Mouse (Mus musculus) T-helper 1 cell (primary cell): Measurements from ENCODE around the gene Gm10277.

Experiments
- in situ Hi-C: fragments of 300-600 bp; cut with MboI, MseI; formaldehyde crosslinking; loops from one replicate; pipeline ENCODE4 v1.15.1; 2025; ENCODE audit warnings: high pct_unique_total_duplicates

Gm10277 gene

GRCm38 (mm10) chr11:77800869-77801701 lies 13.5 kb upstream of the Gm10277 start:
- in situ Hi-C loops = no loop called here

- in situ Hi-C loops = no loop called here
Observed at GRCm38 (mm10) chr11:77800491-77800868, 12.9 kb upstream of the Gm10277 start.

GRCm38 (mm10) chr11:77795216-77795615 lies 7.7 kb upstream of the Gm10277 start:
- in situ Hi-C loops = no loop called here

GRCm38 (mm10) chr11:77793238-77793930 lies 5.8 kb upstream of the Gm10277 start:
- in situ Hi-C loops = no loop called here

- in situ Hi-C loops = no loop called here
Observed at GRCm38 (mm10) chr11:77792566-77792909, 5.0 kb upstream of the Gm10277 start.

GRCm38 (mm10) chr11:77791752-77792565 lies 4.4 kb upstream of the Gm10277 start:
- in situ Hi-C loops = no loop called here

GRCm38 (mm10) chr11:77791241-77791727 lies 3.7 kb upstream of the Gm10277 start:
- in situ Hi-C loops = no loop called here

- in situ Hi-C loops = no loop called here
Observed at GRCm38 (mm10) chr11:77790286-77790685, 2.7 kb upstream of the Gm10277 start.

- in situ Hi-C loops = no loop called here
Observed at GRCm38 (mm10) chr11:77789512-77789911, 2.0 kb upstream of the Gm10277 start.

GRCm38 (mm10) chr11:77785768-77786561 lies 1.6 kb downstream of the Gm10277 start:
- in situ Hi-C loops = no loop called here

GRCm38 (mm10) chr11:77785396-77785767 lies 2.2 kb downstream of the Gm10277 start:
- in situ Hi-C loops = no loop called here

GRCm38 (mm10) chr11:77784894-77785293 lies 2.7 kb downstream of the Gm10277 start:
- in situ Hi-C loops = no loop called here

GRCm38 (mm10) chr11:77783747-77784646 lies 3.5 kb downstream of the Gm10277 start:
- in situ Hi-C loops = no loop called here

GRCm38 (mm10) chr11:77783211-77783746 lies 4.3 kb downstream of the Gm10277 start:
- in situ Hi-C loops = no loop called here

- in situ Hi-C loops = no loop called here
Observed at GRCm38 (mm10) chr11:77782104-77782815, 5.3 kb downstream of the Gm10277 start.

- in situ Hi-C loops = no loop called here
Observed at GRCm38 (mm10) chr11:77781088-77781487, 6.5 kb downstream of the Gm10277 start.

- in situ Hi-C loops = no loop called here
Observed at GRCm38 (mm10) chr11:77779240-77779639, 8.3 kb downstream of the Gm10277 start.

- in situ Hi-C loops = no loop called here
Observed at GRCm38 (mm10) chr11:77777937-77778336, 9.6 kb downstream of the Gm10277 start.

GRCm38 (mm10) chr11:77777436-77777835 lies 10.1 kb downstream of the Gm10277 start:
- in situ Hi-C loops = no loop called here
